Mouse (Mus musculus) embryonic facial prominence, embryonic 14.5 days (tissue): ENCODE measurements around the gene Tnn. TPM values are rescaled to one million over a fixed set of nuclear protein-coding genes. Genes with fewer than 3 reads are reported as not detected.

Experiments
- ATAC-seq: fragments of 200-750 bp; cut with Nextera tagmentation; 2 replicates; pipeline ENCODE4 v1.8.0; 2017; ENCODE audit warnings: low read depth, moderate number of reproducible peaks, moderate TSS enrichment
- DNase-seq: peaks from one replicate; pipeline ENCODE4 v3.0.0-alpha.2; 2015; ENCODE audit warnings: low spot score
- H3K27ac ChIP-seq: fragments of 300-500 bp; sonication (generic); replicated peaks from 2 replicates; pipeline ENCODE4 v1.5.1; 2014; ENCODE audit warnings: low read depth, mild to moderate bottlenecking, low read length, moderate library complexity
- H3K27me3 ChIP-seq: fragments of 300-500 bp; sonication (generic); replicated peaks from 2 replicates; pipeline ENCODE4 v1.6.1; 2014; ENCODE audit warnings: low read length; ENCODE audit not compliant: control insufficient read depth, insufficient read depth
- H3K36me3 ChIP-seq: fragments of 300-500 bp; sonication (generic); 2 replicates; pipeline ENCODE4 v1.6.1; 2014; ENCODE audit warnings: low read length, mixed read lengths; ENCODE audit not compliant: control insufficient read depth, insufficient read depth
- H3K4me1 ChIP-seq: fragments of 300-500 bp; sonication (generic); 2 replicates; pipeline ENCODE4 v1.6.1; 2014; ENCODE audit warnings: antibody characterized with exemption, low read length; ENCODE audit not compliant: control insufficient read depth, insufficient read depth
- H3K4me2 ChIP-seq: fragments of 300-500 bp; sonication (generic); 2 replicates; pipeline ENCODE4 v1.6.1; 2014; ENCODE audit warnings: low read depth, mild to moderate bottlenecking, low read length, moderate library complexity, mixed read lengths
- H3K4me3 ChIP-seq: fragments of 300-500 bp; sonication (generic); 2 replicates; pipeline ENCODE4 v1.5.1; 2014; ENCODE audit warnings: low read depth, mild to moderate bottlenecking, low read length
- H3K9ac ChIP-seq: fragments of 300-500 bp; sonication (generic); 2 replicates; pipeline ENCODE4 v1.6.1; 2014; ENCODE audit warnings: low read depth, mild to moderate bottlenecking, low read length, moderate library complexity, mixed read lengths
- H3K9me3 ChIP-seq: fragments of 300-500 bp; sonication (generic); 2 replicates; pipeline ENCODE4 v1.6.1; 2016; ENCODE audit warnings: low read length; ENCODE audit not compliant: control insufficient read depth
- WGBS: fragments of 180-500 bp; shearing (Covaris S2); extraction: QIAGEN DNeasy Blood & Tissue Kit; methylation state at CpG from one replicate; pipeline ENCODE4 v1.1.7; 2014; 5-methylcytosine and 5-hydroxymethylcytosine counted together
- polyA plus RNA-seq: library from polyadenylated mRNA; unstranded; fragments of >200 nt; fragmentation: Nextera tagmentation; extraction: Ambion mirVana; gene quantifications from 2 replicates; pipeline ENCODE4 v1.2.1, GENCODE M21; 2014

The Tnn gene
- polyA plus RNA-seq, 1 experiment from 2014 or later = 17.2 TPM

DNA sequence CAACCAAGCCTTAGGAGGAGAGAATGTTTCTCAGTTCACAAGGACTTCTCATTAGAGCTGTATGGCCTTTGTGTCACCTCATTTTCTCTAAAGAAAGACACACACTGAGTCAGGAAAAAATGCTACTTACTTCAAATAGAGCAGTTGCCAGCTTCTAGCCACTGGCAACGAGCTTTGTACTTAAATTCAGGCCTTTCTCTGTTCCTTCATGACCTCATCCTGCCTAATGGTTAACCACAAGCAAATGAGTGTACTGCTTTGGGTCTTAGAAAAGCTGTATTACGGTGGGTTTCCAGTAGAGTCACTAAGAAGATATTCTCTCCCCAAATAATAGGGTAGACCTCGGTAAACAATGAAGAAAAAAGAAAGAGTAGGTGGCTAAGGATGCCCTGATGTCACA is 2.7 kb downstream of the Tnn start:
- Histone ChIP-seq H3K27ac (no peak overlapping the region), H3K4me1 (peaks cover 14% of the 10 kb centered on the region; the same call in 1 of the 2 replicates), H3K4me2 (no peak overlapping the region), H3K9me3 (no peaks in the 10 kb centered on the region), H3K36me3 (no peaks in the 10 kb centered on the region), H3K9ac (no peak overlapping the region), H3K27me3 (0 out of 2 replicates have a peak, but pooled peaks cover 2% of the 10 kb centered on the region), H3K4me3 (no peak overlapping the region)
- no peak for ATAC-seq
- 74% methylated on average over 3 of the region's 3 CpGs for WGBS
- DNase-seq = no peak

GRCm38 (mm10) chr1:160149291-160149906 is 4.0 kb downstream of the Tnn start:
- no peak overlapping the region for H3K9ac ChIP-seq
- peak overlapping the region; percentile 10; the same call in 1 of the 2 replicates for H3K4me2 ChIP-seq
- peaks cover 16% of the 10 kb centered on the region; the same call in 1 of the 2 replicates for H3K4me1 ChIP-seq
- ATAC-seq = no peak
- WGBS = 29% methylated on average over 11 of the region's 11 CpGs
- 0 out of 2 replicates have a peak overlapping the region, but pooled peaks have one; percentile 0 for H3K27ac ChIP-seq
- DNase-seq = peak; percentile 75
- H3K36me3 ChIP-seq = no peaks in the 10 kb centered on the region
- H3K4me3 ChIP-seq = no peak overlapping the region
- H3K9me3 ChIP-seq = no peaks in the 10 kb centered on the region
- 0 out of 2 replicates have a peak, but pooled peaks cover 2% of the 10 kb centered on the region for H3K27me3 ChIP-seq

- Histone ChIP-seq H3K36me3 (no peaks in the 10 kb centered on the region), H3K4me1 (0 out of 2 replicates have a peak, but pooled peaks cover 7% of the 10 kb centered on the region), H3K4me2 (no peak overlapping the region), H3K9me3 (no peaks in the 10 kb centered on the region), H3K27ac (no peak overlapping the region), H3K9ac (no peak overlapping the region), H3K4me3 (no peak overlapping the region), H3K27me3 (0 out of 2 replicates have a peak, but pooled peaks cover 2% of the 10 kb centered on the region)
- ATAC-seq = no peak
- DNase-seq = no peak
- 87% methylated on average over 7 of the region's 7 CpGs for WGBS
These were observed 6.1 kb downstream of the Tnn start for GRCm38 (mm10) chr1:160147274-160147673.

DNA sequence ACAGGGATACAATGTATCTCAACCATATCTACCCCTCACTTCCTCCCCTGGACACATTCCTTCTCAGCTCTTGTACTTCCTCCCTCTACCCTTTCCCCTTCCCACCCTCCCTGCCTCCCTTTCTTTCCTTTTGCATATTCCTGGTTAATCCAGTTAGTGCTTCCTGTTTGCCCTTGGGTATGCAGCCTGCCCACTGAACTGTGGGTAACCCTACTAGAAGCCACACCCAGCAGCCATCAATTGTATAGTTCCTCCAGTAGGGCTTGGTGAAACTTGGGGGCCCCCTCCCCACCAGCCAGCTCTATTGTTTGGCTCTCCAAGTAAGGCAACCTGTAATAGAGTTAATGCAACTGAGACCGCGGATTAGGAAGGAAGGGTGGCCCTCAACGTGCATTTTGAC is 7.8 kb downstream of the Tnn start:
- ATAC-seq (no peak), DNase-seq (no peak)
- no peak overlapping the region for H3K9ac ChIP-seq
- H3K4me3 ChIP-seq = no peak overlapping the region
- WGBS = 71% methylated on average over 3 of the region's 3 CpGs
- H3K4me1 ChIP-seq = 0 out of 2 replicates have a peak, but pooled peaks cover 7% of the 10 kb centered on the region
- H3K9me3 ChIP-seq = no peaks in the 10 kb centered on the region
- H3K4me2 ChIP-seq = no peak overlapping the region
- 0 out of 2 replicates have a peak, but pooled peaks cover 2% of the 10 kb centered on the region for H3K27me3 ChIP-seq
- no peak overlapping the region for H3K27ac ChIP-seq
- H3K36me3 ChIP-seq = no peaks in the 10 kb centered on the region

GRCm38 (mm10) chr1:160144343-160144742 is 9.0 kb downstream of the Tnn start:
- Histone ChIP-seq H3K9me3 (no peaks in the 10 kb centered on the region), H3K4me3 (no peak overlapping the region), H3K36me3 (no peaks in the 10 kb centered on the region; the same call in 1 of the 2 replicates), H3K4me2 (no peak overlapping the region), H3K4me1 (0 out of 2 replicates have a peak, but pooled peaks cover 3% of the 10 kb centered on the region), H3K27me3 (0 out of 2 replicates have a peak, but pooled peaks cover 2% of the 10 kb centered on the region), H3K9ac (no peak overlapping the region), H3K27ac (no peak overlapping the region)
- ATAC-seq (no peak), DNase-seq (no peak)
- 76% methylated on average over 7 of the region's 7 CpGs for WGBS

DNA sequence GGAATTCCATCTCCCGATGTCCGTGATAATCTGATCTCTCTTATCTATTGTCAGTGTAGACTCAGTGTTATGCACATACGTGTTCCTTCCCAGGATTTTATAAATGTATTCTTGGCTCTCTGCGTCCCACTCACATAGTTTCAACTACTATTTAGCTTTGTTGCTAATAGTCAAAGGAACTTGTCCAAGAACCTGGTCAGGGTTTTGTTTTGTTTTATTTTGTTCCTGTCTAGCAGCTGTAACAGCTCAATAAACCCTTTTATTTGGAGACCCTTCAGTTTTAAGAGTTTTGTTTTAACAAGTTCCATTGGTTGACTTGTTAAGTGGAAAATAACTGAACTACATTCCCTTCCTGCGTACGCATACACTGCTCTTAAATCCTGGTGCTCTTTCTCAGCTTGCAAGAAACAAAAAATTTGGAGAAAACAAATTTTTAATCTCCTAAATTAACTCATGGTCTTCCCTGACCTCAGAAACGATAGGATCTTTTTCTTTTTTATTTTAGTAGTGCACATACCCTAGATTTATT is 17.0 kb downstream of the Tnn start:
- Histone ChIP-seq H3K4me2 (no peak overlapping the region), H3K9ac (no peak overlapping the region), H3K4me1 (no peaks in the 10 kb centered on the region; the same call in 1 of the 2 replicates), H3K4me3 (no peak overlapping the region), H3K27ac (no peak overlapping the region), H3K9me3 (no peaks in the 10 kb centered on the region), H3K27me3 (no peaks in the 10 kb centered on the region), H3K36me3 (no peaks in the 10 kb centered on the region; the same call in 1 of the 2 replicates)
- no peak for DNase-seq
- ATAC-seq = no peak
- WGBS = 81% methylated on average over 7 of the region's 7 CpGs

DNA sequence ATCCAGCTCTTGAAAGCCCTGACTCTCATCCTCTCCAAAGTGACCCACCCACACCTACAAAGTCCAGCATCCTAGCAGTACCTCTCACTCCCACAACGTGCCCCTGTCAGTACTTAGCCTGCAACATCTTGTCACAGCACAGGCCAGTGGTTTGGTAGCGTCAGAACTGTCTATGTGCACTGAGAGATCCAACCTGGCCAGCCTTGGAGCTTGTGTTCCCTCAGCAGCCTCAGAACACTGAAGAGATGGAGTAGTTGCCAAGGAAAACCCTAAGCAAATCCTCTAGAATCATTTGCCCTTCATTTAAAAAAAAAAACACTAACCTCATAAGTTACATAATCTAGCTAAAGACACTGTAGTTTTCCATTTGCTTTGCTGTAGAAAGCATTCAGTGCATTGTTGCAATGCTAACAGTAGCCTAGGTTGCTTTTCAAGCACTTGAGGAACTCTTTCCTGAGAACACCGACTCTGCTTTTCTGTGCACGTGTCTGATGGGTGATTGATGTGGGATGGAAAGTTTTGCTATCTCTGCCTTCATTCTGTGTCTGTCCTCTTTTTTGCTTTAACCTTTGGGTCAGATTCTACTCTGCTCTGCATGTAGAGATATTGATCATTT is 19.8 kb downstream of the Tnn start:
- ATAC-seq (no peak), DNase-seq (no peak)
- no peak overlapping the region for H3K27ac ChIP-seq
- no peaks in the 10 kb centered on the region for H3K9me3 ChIP-seq
- H3K9ac ChIP-seq = no peak overlapping the region
- H3K27me3 ChIP-seq = no peaks in the 10 kb centered on the region
- no peaks in the 10 kb centered on the region for H3K36me3 ChIP-seq
- 71% methylated on average over 4 of the region's 4 CpGs for WGBS
- no peaks in the 10 kb centered on the region for H3K4me1 ChIP-seq
- no peak overlapping the region for H3K4me3 ChIP-seq
- no peak overlapping the region for H3K4me2 ChIP-seq

DNA sequence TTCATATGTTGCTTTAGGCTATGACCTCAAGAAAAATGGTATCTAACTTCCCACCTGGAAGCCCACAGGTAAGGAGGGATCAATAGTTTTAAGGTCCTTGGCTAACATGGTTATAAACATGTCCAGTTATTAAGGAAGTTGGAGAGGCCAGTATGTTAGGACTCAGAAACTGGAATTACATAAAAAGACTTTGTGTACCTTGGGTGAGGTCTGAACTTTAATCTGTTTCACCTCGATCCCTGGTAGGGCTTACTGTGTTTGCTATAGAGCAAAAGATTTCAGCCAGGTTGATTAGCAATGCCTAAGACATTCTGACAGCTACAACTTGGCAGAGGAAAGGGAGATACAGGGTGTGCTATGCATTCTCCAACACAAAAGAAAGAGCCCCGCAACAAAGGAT is 29.4 kb downstream of the Tnn start:
- 77% methylated on average over 2 of the region's 2 CpGs for WGBS
- Histone ChIP-seq H3K36me3 (no peaks in the 10 kb centered on the region), H3K27ac (no peak overlapping the region), H3K4me3 (no peak overlapping the region), H3K9me3 (no peaks in the 10 kb centered on the region), H3K4me1 (no peaks in the 10 kb centered on the region), H3K4me2 (no peak overlapping the region), H3K9ac (no peak overlapping the region), H3K27me3 (no peaks in the 10 kb centered on the region)
- DNase-seq (no peak), ATAC-seq (no peak)
